ENCODE assay signal across 9 mouse cellular contexts in genomic region chr11:69992932-69993331, GRCm38 (mm10). TPM values are rescaled to one million over a fixed set of nuclear protein-coding genes. Genes with fewer than 3 reads are reported as not detected.
DNase-seq lines count a peak whose midpoint lies in the region; ATAC-seq and TF ChIP-seq lines count a peak whose summit lies in the region.
"Had no signal": no experiment of that assay in that cellular context is flagged by ENCODE, and none has a peak within 500 bp of the region (broad histone marks: within the 10 kb centered on the region; RNA-seq: fewer than 3 reads in every experiment).

No protein-coding gene starts in this region.

- H3K27ac ChIP-seq in limb, embryonic 14.5 days (replicated peaks; ENCODE audit: low read depth, low read length): no peak overlapping the region
- no peak overlapping the region for H3K27ac ChIP-seq in stomach, embryonic 16.5 days (ENCODE audit: low read length)

- peak overlapping the region; percentile 96 for H3K4me3 ChIP-seq in megakaryocyte, embryonic 14.5 days (replicated peaks)
- H3K4me3 ChIP-seq in limb, embryonic 14.5 days (replicated peaks; ENCODE audit: low read length): peak overlapping the region; percentile 78
- H3K4me3 ChIP-seq in stomach, embryonic 16.5 days (replicated peaks; ENCODE audit: low read length): peak overlapping the region; percentile 96; the same call in 1 of the 2 replicates

- H3K4me1 ChIP-seq in megakaryocyte, embryonic 14.5 days: peaks cover 48% of the 10 kb centered on the region
- peaks cover 16% of the 10 kb centered on the region for H3K4me1 ChIP-seq in limb, embryonic 14.5 days (ENCODE audit: control insufficient read depth, insufficient read depth, low read length)
- H3K4me1 ChIP-seq in stomach, embryonic 16.5 days (ENCODE audit: control insufficient read depth, insufficient read depth, low read length): peaks cover 27% of the 10 kb centered on the region

- no peak for ATAC-seq in cerebellum, adult (ENCODE audit: insufficient number of reproducible peaks, low FRiP score, low TSS enrichment)
- no peak for ATAC-seq in megakaryocyte, adult 5-6 weeks (ENCODE audit: poor library complexity, severe bottlenecking)
- no peak for ATAC-seq in limb, embryonic 14.5 days (ENCODE audit: low FRiP score, low read depth)
- no peak for ATAC-seq in stomach, embryonic 16.5 days (ENCODE audit: insufficient read depth, low FRiP score)

- no peak for TF ChIP-seq POLR2A in limb, embryonic 14.5 days (IDR thresholded peaks at IDR 0.05; ENCODE audit: borderline replicate concordance, extremely low read depth, insufficient read depth, insufficient read length)

- DNase-seq in cerebellum, adult 9-10 months: peak; percentile 62
- DNase-seq in limb, embryonic 14.5 days (ENCODE audit: low spot score): no peak
- DNase-seq in spleen, postnatal 4 days (ENCODE audit: low spot score in 2 of 2): no peak
- DNase-seq in right cerebral cortex, adult 2 months (ENCODE audit: low spot score in 2 of 2): no peak
- DNase-seq: adrenal gland, postnatal 36 days had no signal

- no peaks in the 10 kb centered on the region for H3K27me3 ChIP-seq in megakaryocyte, embryonic 14.5 days (replicated peaks)
- H3K27me3 ChIP-seq in limb, embryonic 14.5 days (ENCODE audit: control insufficient read depth, insufficient read depth, low read length): no peaks in the 10 kb centered on the region
- H3K27me3 ChIP-seq in stomach, embryonic 16.5 days (ENCODE audit: control insufficient read depth, insufficient read depth, low read length): no peaks in the 10 kb centered on the region

- peak overlapping the region; percentile 65; the same call in 1 of the 2 replicates for H3K4me2 ChIP-seq in limb, embryonic 14.5 days (replicated peaks; ENCODE audit: low read depth, low read length, severe bottlenecking)
- peak overlapping the region; percentile 73 for H3K4me2 ChIP-seq in stomach, embryonic 16.5 days (ENCODE audit: low read depth, low read length)

- H3K36me3 ChIP-seq in megakaryocyte, embryonic 14.5 days (replicated peaks; ENCODE audit: low read length): peaks cover 57% of the 10 kb centered on the region
- H3K36me3 ChIP-seq in limb, embryonic 14.5 days (ENCODE audit: control insufficient read depth, insufficient read depth, low read length): peaks cover 51% of the 10 kb centered on the region
- H3K36me3 ChIP-seq in stomach, embryonic 16.5 days (ENCODE audit: control insufficient read depth, insufficient read depth, low read length): peaks cover 26% of the 10 kb centered on the region

- 89% methylated on average over 3 of the region's 3 CpGs for WGBS in limb, embryonic 14.5 days
- WGBS in stomach, embryonic 16.5 days: 85% methylated on average over 3 of the region's 3 CpGs

- peak overlapping the region; percentile 84; the same call in 1 of the 2 replicates for H3K9ac ChIP-seq in limb, embryonic 14.5 days (ENCODE audit: low read depth, low read length, severe bottlenecking)
- H3K9ac ChIP-seq in stomach, embryonic 16.5 days (ENCODE audit: low read length): peak overlapping the region; percentile 98

- H3K9me3 ChIP-seq in megakaryocyte, embryonic 14.5 days: no peaks in the 10 kb centered on the region
- no peaks in the 10 kb centered on the region for H3K9me3 ChIP-seq in limb, embryonic 14.5 days (ENCODE audit: control insufficient read depth, low read length)
- no peaks in the 10 kb centered on the region for H3K9me3 ChIP-seq in stomach, embryonic 16.5 days (replicated peaks; ENCODE audit: control insufficient read depth, low read length)

RNA-seq across cellular contexts. Expression of gene Gabarap, which starts 2.0 kb away (rescaled TPM):
- 495 and 977 TPM in 2 replicates for polyA plus RNA-seq in megakaryocyte, embryonic 14.5 days (2012; ENCODE audit: insufficient read depth, low replicate concordance)
- total RNA-seq in megakaryocyte, adult 5-6 weeks (2015): 843 and 872 TPM in 2 replicates
- total RNA-seq in megakaryocyte, adult 5-6 weeks (2017): 599 and 651 TPM in 2 replicates
- polyA plus RNA-seq in limb, embryonic 14.5 days (2012; rRNA removed): 431 and 477 TPM in 2 replicates
- 574 and 593 TPM in 2 replicates for polyA plus RNA-seq in limb, embryonic 14.5 days (2014; fragmentation: Nextera tagmentation; extraction: Ambion mirVana)
- 485 and 494 TPM in 2 replicates for polyA plus RNA-seq in stomach, embryonic 16.5 days (2015; fragmentation: Nextera tagmentation; extraction: Ambion mirVana)

RNA-seq across cellular contexts. Expression of gene Phf23, which starts 2.6 kb away (rescaled TPM):
- 24.1 and 85.6 TPM in 2 replicates for polyA plus RNA-seq in megakaryocyte, embryonic 14.5 days (2012; ENCODE audit: insufficient read depth, low replicate concordance)
- total RNA-seq in megakaryocyte, adult 5-6 weeks (2015): 34.0 and 37.0 TPM in 2 replicates
- 42.5 and 45.8 TPM in 2 replicates for total RNA-seq in megakaryocyte, adult 5-6 weeks (2017)
- polyA plus RNA-seq in limb, embryonic 14.5 days (2012; rRNA removed): 66.7 and 69.2 TPM in 2 replicates
- polyA plus RNA-seq in limb, embryonic 14.5 days (2014; fragmentation: Nextera tagmentation; extraction: Ambion mirVana): 51.7 and 60.5 TPM in 2 replicates
- polyA plus RNA-seq in stomach, embryonic 16.5 days (2015; fragmentation: Nextera tagmentation; extraction: Ambion mirVana): 44.3 and 47.9 TPM in 2 replicates

RNA-seq across cellular contexts. Expression of gene Dvl2, which starts 7.5 kb away (rescaled TPM):
- polyA plus RNA-seq in megakaryocyte, embryonic 14.5 days (2012; ENCODE audit: insufficient read depth, low replicate concordance): 28.6 and 64.4 TPM in 2 replicates
- 7.9 and 9.3 TPM in 2 replicates for total RNA-seq in megakaryocyte, adult 5-6 weeks (2015)
- total RNA-seq in megakaryocyte, adult 5-6 weeks (2017): 12.7 and 16.9 TPM in 2 replicates
- 65.4 and 81.0 TPM in 2 replicates for polyA plus RNA-seq in limb, embryonic 14.5 days (2012; rRNA removed)
- 40.3 and 47.0 TPM in 2 replicates for polyA plus RNA-seq in limb, embryonic 14.5 days (2014; fragmentation: Nextera tagmentation; extraction: Ambion mirVana)
- 17.7 and 22.3 TPM in 2 replicates for polyA plus RNA-seq in stomach, embryonic 16.5 days (2015; fragmentation: Nextera tagmentation; extraction: Ambion mirVana)

RNA-seq across cellular contexts. Expression of gene Elp5, which starts 10.6 kb away (rescaled TPM):
- 11.0 TPM in 1 of 2 replicates, not detected in the other for polyA plus RNA-seq in megakaryocyte, embryonic 14.5 days (2012; ENCODE audit: insufficient read depth, low replicate concordance)
- total RNA-seq in megakaryocyte, adult 5-6 weeks (2015): 44.7 and 63.0 TPM in 2 replicates
- 35.7 and 40.5 TPM in 2 replicates for total RNA-seq in megakaryocyte, adult 5-6 weeks (2017)
- polyA plus RNA-seq in limb, embryonic 14.5 days (2012; rRNA removed): 101 and 111 TPM in 2 replicates
- 118 and 122 TPM in 2 replicates for polyA plus RNA-seq in limb, embryonic 14.5 days (2014; fragmentation: Nextera tagmentation; extraction: Ambion mirVana)
- 102 and 103 TPM in 2 replicates for polyA plus RNA-seq in stomach, embryonic 16.5 days (2015; fragmentation: Nextera tagmentation; extraction: Ambion mirVana)

RNA-seq across cellular contexts. Expression of gene Ctdnep1, which starts 12.0 kb away (rescaled TPM):
- 289 and 291 TPM in 2 replicates for polyA plus RNA-seq in megakaryocyte, embryonic 14.5 days (2012; ENCODE audit: insufficient read depth, low replicate concordance)
- total RNA-seq in megakaryocyte, adult 5-6 weeks (2015): 120 and 150 TPM in 2 replicates
- total RNA-seq in megakaryocyte, adult 5-6 weeks (2017): 26.6 and 27.0 TPM in 2 replicates
- polyA plus RNA-seq in limb, embryonic 14.5 days (2012; rRNA removed): 117 and 125 TPM in 2 replicates
- polyA plus RNA-seq in limb, embryonic 14.5 days (2014; fragmentation: Nextera tagmentation; extraction: Ambion mirVana): 38.3 and 40.1 TPM in 2 replicates
- polyA plus RNA-seq in stomach, embryonic 16.5 days (2015; fragmentation: Nextera tagmentation; extraction: Ambion mirVana): 17.5 and 17.7 TPM in 2 replicates
